Mouse (Mus musculus): ENCODE measurements around the gene Rpl12. TPM values are rescaled to one million over a fixed set of nuclear protein-coding genes. Genes with fewer than 3 reads are reported as not detected.

Gene Rpl12
- 78.7 and 85.4 TPM in 2 replicates for polyA plus RNA-seq (2015; fragmentation: Nextera tagmentation; extraction: Ambion mirVana)

DNA sequence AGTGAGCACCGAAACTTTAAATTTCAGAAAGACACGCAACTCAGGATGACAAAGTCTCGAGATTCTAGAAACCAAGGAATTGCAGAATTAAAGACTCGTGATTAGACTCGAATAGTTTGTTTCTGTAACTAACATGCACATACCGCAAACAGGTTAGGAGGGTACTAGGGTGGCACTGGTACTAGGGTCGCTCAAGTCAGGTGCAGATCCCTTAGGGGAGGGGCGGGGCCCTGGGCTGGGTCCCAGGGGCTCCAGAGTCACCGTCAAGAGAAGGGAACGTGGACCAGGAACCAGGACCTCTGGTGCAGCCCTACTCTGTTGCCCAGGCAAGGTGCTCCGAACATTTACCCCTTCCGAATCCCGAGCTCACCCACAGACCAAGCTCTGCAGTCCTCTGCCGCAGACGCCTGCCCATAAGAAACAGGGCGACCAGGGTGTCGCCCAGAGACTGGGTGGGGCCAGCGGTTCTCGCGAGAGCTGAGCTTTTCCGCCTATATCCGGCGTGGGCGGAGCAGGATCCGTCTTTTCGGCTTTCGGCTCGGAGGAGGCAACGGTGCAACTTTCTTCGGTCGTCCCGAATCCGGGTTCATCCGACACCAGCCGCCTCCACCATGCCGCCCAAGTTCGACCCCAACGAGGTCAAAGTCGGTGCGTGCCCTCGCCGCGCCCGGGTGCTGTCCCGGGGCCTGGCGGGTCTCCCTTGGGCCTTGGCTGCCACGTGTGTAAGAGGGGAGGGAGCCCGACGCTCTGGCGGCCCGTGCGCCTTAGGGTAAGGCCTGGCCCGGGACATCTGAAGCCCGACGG, at the start of gene Rpl12, which contains the start of gene Lrsam1:
Rpl12 (plus strand) TSS at position 368 of the 804 bp plus-strand sequence.
Lrsam1 (minus strand) TSS at position 423 of the 804 bp plus-strand sequence.
- ATAC-seq, result peak; percentile 95
- peaks cover 19% of the 10 kb centered on the region for H3K4me1 ChIP-seq (ENCODE audit: control insufficient read depth, insufficient read depth, low read depth, low read length)
- H3K9me3 ChIP-seq (ENCODE audit: control insufficient read depth, low read length), result no peaks in the 10 kb centered on the region
- peak within 1 kb of the TSS; percentile 75 for H3K27ac ChIP-seq (ENCODE audit: low read depth, low read length)
- H3K4me2 ChIP-seq (ENCODE audit: low read length), result peak within 1 kb of the TSS; percentile 78
- H3K27me3 ChIP-seq (replicated peaks; ENCODE audit: control insufficient read depth, insufficient read depth, low read length), result no peaks in the 10 kb centered on the region
- H3K9ac ChIP-seq (ENCODE audit: low read depth, low read length), result peak within 1 kb of the TSS; percentile 88
- H3K4me3 ChIP-seq (ENCODE audit: low read length), result peak within 1 kb of the TSS; percentile 76
- H3K36me3 ChIP-seq (ENCODE audit: control insufficient read depth, insufficient read depth, low read length), result peaks cover 12% of the 10 kb centered on the region; the same call in 1 of the 2 replicates
- WGBS, result 3% methylated on average over 54 of the region's 55 CpGs

DNA sequence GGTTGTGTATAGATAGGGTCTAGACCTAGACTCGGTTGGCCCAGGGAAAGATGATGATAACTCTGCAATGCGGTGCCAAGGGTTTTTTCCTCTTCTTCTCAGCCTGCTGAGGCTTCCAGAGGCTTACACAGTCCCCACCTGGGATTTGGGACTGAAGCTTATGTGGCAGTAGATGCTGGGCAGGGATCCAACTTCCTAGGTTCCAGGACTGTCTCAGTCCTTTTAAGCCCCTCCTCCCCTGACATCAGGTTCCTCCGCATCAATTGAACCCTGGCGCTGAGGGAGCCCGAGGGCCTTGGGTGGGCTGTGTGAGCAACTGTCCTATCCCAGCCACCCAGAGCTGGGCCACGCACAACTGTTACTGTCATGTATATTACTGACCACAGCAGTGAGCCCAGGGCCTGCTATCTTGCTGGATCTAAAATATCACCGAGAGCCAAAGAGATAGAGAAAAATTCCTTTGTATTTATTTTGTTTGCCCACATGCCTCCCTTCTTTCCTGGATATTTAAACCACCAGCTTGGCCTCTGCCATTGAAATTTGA, 49.6 kb upstream of the Rpl12 start:
- no peak overlapping the region for H3K4me2 ChIP-seq (ENCODE audit: low read length)
- H3K27ac ChIP-seq (ENCODE audit: low read depth, low read length), result no peak overlapping the region
- no peaks in the 10 kb centered on the region for H3K9me3 ChIP-seq (ENCODE audit: control insufficient read depth, low read length)
- 66% methylated on average over 7 of the region's 7 CpGs for WGBS
- no peak overlapping the region for H3K9ac ChIP-seq (ENCODE audit: low read depth, low read length)
- H3K4me3 ChIP-seq (ENCODE audit: low read length), result no peak overlapping the region
- H3K36me3 ChIP-seq (ENCODE audit: control insufficient read depth, insufficient read depth, low read length), result peaks cover 13% of the 10 kb centered on the region
- ATAC-seq, result no peak
- H3K4me1 ChIP-seq (ENCODE audit: control insufficient read depth, insufficient read depth, low read depth, low read length), result peaks cover 25% of the 10 kb centered on the region
- no peaks in the 10 kb centered on the region for H3K27me3 ChIP-seq (replicated peaks; ENCODE audit: control insufficient read depth, insufficient read depth, low read length)

GRCm38 (mm10) chr2:32912210-32912804, 49.1 kb upstream of the Rpl12 start:
- no peak overlapping the region for H3K27ac ChIP-seq (ENCODE audit: low read depth, low read length)
- peaks cover 19% of the 10 kb centered on the region for H3K4me1 ChIP-seq (ENCODE audit: control insufficient read depth, insufficient read depth, low read depth, low read length)
- peaks cover 13% of the 10 kb centered on the region for H3K36me3 ChIP-seq (ENCODE audit: control insufficient read depth, insufficient read depth, low read length)
- H3K4me2 ChIP-seq (ENCODE audit: low read length), result no peak overlapping the region
- no peak overlapping the region for H3K4me3 ChIP-seq (ENCODE audit: low read length)
- 30% methylated on average over 19 of the region's 19 CpGs for WGBS
- no peaks in the 10 kb centered on the region for H3K27me3 ChIP-seq (replicated peaks; ENCODE audit: control insufficient read depth, insufficient read depth, low read length)
- no peak for ATAC-seq
- no peak overlapping the region for H3K9ac ChIP-seq (ENCODE audit: low read depth, low read length)
- no peaks in the 10 kb centered on the region for H3K9me3 ChIP-seq (ENCODE audit: control insufficient read depth, low read length)

DNA sequence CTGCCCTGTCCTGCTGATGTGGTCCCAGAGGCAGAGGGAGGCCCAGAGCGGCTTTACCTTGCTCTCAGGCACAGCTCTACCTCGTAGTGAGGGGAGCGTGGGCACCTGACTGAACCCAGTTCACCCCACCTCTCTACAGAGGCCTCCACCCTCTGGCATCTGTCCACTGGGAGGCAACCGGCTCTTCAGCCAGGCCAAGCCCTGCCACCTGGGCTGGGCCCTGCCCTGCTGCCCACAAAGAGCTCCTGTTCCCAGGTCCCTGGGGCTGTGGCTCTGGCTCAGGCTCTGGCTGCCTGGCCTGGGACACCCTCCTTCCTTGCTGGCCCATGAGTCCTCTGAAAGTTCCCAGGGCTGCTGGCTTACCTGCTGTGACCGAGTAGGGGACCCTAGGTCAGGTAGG, 47.0 kb upstream of the Rpl12 start:
- Histone ChIP-seq H3K27me3 (replicated peaks; ENCODE audit: control insufficient read depth, insufficient read depth, low read length) (no peaks in the 10 kb centered on the region), H3K4me3 (ENCODE audit: low read length) (no peak overlapping the region), H3K9me3 (ENCODE audit: control insufficient read depth, low read length) (no peaks in the 10 kb centered on the region), H3K9ac (ENCODE audit: low read depth, low read length) (no peak overlapping the region; the same call in 1 of the 2 replicates), H3K4me1 (ENCODE audit: control insufficient read depth, insufficient read depth, low read depth, low read length) (no peaks in the 10 kb centered on the region; the same call in 1 of the 2 replicates), H3K36me3 (ENCODE audit: control insufficient read depth, insufficient read depth, low read length) (peaks cover 16% of the 10 kb centered on the region), H3K4me2 (ENCODE audit: low read length) (no peak overlapping the region), H3K27ac (ENCODE audit: low read depth, low read length) (peak overlapping the region; percentile 47)
- ATAC-seq, result 0 out of 2 replicates have a peak, but pooled peaks have one; percentile 5
- WGBS, result 81% methylated on average over 5 of the region's 5 CpGs

DNA sequence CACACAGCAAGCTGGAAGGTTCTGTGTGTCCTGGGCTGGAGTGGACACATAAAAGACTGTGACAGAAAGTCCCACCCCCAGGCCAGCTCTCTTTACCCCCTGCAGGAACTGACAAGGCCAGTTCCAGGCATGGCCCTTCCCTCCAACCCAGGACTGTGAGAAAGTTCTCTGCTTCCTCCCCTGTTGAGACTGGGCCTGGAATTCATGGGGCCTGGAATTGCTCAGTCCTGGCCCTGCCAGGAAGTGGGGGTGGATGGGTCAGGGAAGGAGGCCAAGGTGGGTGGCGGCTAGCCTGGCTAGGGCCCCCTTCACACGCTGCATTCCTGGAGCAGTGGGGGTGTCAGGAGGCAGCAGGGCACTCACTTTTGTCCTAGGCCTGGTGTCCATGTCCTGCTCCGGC, 46.5 kb upstream of the Rpl12 start:
- 33% methylated on average over 3 of the region's 3 CpGs for WGBS
- H3K9me3 ChIP-seq (ENCODE audit: control insufficient read depth, low read length), result no peaks in the 10 kb centered on the region
- peak overlapping the region; percentile 47 for H3K27ac ChIP-seq (ENCODE audit: low read depth, low read length)
- H3K4me2 ChIP-seq (ENCODE audit: low read length), result no peak overlapping the region
- H3K27me3 ChIP-seq (replicated peaks; ENCODE audit: control insufficient read depth, insufficient read depth, low read length), result no peaks in the 10 kb centered on the region
- ATAC-seq, result peak; percentile 87
- peaks cover 21% of the 10 kb centered on the region for H3K36me3 ChIP-seq (ENCODE audit: control insufficient read depth, insufficient read depth, low read length)
- H3K9ac ChIP-seq (ENCODE audit: low read depth, low read length), result no peak overlapping the region
- H3K4me3 ChIP-seq (ENCODE audit: low read length), result no peak overlapping the region
- H3K4me1 ChIP-seq (ENCODE audit: control insufficient read depth, insufficient read depth, low read depth, low read length), result no peaks in the 10 kb centered on the region; the same call in 1 of the 2 replicates

DNA sequence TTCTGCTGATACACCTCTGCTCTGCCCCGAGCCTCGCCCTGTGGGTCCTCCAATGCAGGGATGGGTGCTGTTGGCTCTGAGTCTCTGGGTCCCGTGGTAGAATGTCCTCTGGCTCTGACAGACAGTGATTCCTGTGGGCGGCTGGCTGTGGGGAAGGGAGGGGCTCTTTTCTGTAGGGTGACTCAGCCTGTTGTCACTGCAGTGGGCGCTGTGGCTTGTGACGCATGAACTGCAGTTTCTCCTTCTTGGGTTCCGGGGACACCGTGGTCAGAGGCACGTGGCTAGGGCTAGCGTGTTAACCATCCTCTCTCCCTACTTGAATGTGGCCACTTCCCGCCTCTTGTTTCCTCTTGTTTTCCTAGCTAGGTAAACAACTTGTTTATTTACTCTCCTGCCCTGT, 43.8 kb upstream of the Rpl12 start:
- Histone ChIP-seq H3K9ac (ENCODE audit: low read depth, low read length) (no peak overlapping the region), H3K4me1 (ENCODE audit: control insufficient read depth, insufficient read depth, low read depth, low read length) (no peaks in the 10 kb centered on the region; the same call in 1 of the 2 replicates), H3K27me3 (replicated peaks; ENCODE audit: control insufficient read depth, insufficient read depth, low read length) (no peaks in the 10 kb centered on the region), H3K36me3 (ENCODE audit: control insufficient read depth, insufficient read depth, low read length) (peaks cover 30% of the 10 kb centered on the region), H3K4me3 (ENCODE audit: low read length) (no peak overlapping the region), H3K27ac (ENCODE audit: low read depth, low read length) (no peak overlapping the region), H3K9me3 (ENCODE audit: control insufficient read depth, low read length) (no peaks in the 10 kb centered on the region), H3K4me2 (ENCODE audit: low read length) (no peak overlapping the region)
- ATAC-seq, result no peak
- WGBS, result 80% methylated on average over 11 of the region's 11 CpGs

- Histone ChIP-seq H3K27ac (ENCODE audit: low read depth, low read length) (no peak overlapping the region), H3K4me1 (ENCODE audit: control insufficient read depth, insufficient read depth, low read depth, low read length) (no peaks in the 10 kb centered on the region; the same call in 1 of the 2 replicates), H3K27me3 (replicated peaks; ENCODE audit: control insufficient read depth, insufficient read depth, low read length) (no peaks in the 10 kb centered on the region), H3K36me3 (ENCODE audit: control insufficient read depth, insufficient read depth, low read length) (peaks cover 32% of the 10 kb centered on the region), H3K4me2 (ENCODE audit: low read length) (no peak overlapping the region), H3K9ac (ENCODE audit: low read depth, low read length) (no peak overlapping the region), H3K4me3 (ENCODE audit: low read length) (no peak overlapping the region), H3K9me3 (ENCODE audit: control insufficient read depth, low read length) (no peaks in the 10 kb centered on the region)
- 82% methylated on average over 9 of the region's 9 CpGs for WGBS
- ATAC-seq, result no peak
Observed at GRCm38 (mm10) chr2:32918391-32918790, 43.0 kb upstream of the Rpl12 start.

GRCm38 (mm10) chr2:32921235-32921634, 40.1 kb upstream of the Rpl12 start:
- H3K4me2 ChIP-seq (ENCODE audit: low read length), result no peak overlapping the region
- H3K9ac ChIP-seq (ENCODE audit: low read depth, low read length), result no peak overlapping the region
- no peaks in the 10 kb centered on the region for H3K4me1 ChIP-seq (ENCODE audit: control insufficient read depth, insufficient read depth, low read depth, low read length)
- no peaks in the 10 kb centered on the region for H3K27me3 ChIP-seq (replicated peaks; ENCODE audit: control insufficient read depth, insufficient read depth, low read length)
- WGBS, result 80% methylated on average over 7 of the region's 7 CpGs
- peaks cover 42% of the 10 kb centered on the region for H3K36me3 ChIP-seq (ENCODE audit: control insufficient read depth, insufficient read depth, low read length)
- no peak overlapping the region for H3K27ac ChIP-seq (ENCODE audit: low read depth, low read length)
- H3K4me3 ChIP-seq (ENCODE audit: low read length), result no peak overlapping the region
- ATAC-seq, result no peak
- no peaks in the 10 kb centered on the region for H3K9me3 ChIP-seq (ENCODE audit: control insufficient read depth, low read length)

DNA sequence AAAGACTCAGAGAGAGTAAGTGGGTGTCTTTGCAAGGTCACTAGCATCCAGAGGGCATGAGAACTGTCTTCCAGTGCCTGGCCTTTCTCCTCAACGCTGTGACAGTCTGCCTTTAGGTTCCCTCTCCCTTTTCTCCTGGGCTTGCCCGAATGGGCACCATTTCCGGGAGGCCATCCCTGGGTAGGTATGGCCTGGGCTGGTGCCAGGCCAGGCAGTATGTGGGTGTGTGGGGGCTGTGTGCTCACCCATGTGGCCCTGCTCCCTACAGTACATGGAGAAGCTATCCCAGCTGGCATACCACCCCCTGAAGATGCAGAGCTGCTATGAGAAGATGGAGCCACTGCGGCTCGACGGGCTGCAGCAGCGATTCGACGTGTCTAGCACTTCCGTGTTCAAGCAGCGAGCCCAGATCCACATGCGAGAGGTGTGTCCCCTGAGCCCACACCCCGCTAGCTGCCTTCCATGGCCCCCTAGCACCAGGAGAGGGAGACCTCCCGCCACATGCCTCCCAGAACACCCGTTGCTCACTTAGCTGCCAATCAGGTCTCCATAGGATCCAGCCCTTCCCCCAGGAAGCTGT, 39.5 kb upstream of the Rpl12 start:
- H3K4me2 ChIP-seq (ENCODE audit: low read length), result no peak overlapping the region
- WGBS, result 91% methylated on average over 15 of the region's 15 CpGs
- no peaks in the 10 kb centered on the region for H3K27me3 ChIP-seq (replicated peaks; ENCODE audit: control insufficient read depth, insufficient read depth, low read length)
- no peak overlapping the region for H3K4me3 ChIP-seq (ENCODE audit: low read length)
- no peak overlapping the region for H3K9ac ChIP-seq (ENCODE audit: low read depth, low read length)
- H3K36me3 ChIP-seq (ENCODE audit: control insufficient read depth, insufficient read depth, low read length), result peaks cover 42% of the 10 kb centered on the region
- no peak for ATAC-seq
- no peaks in the 10 kb centered on the region for H3K9me3 ChIP-seq (ENCODE audit: control insufficient read depth, low read length)
- H3K27ac ChIP-seq (ENCODE audit: low read depth, low read length), result no peak overlapping the region
- no peaks in the 10 kb centered on the region for H3K4me1 ChIP-seq (ENCODE audit: control insufficient read depth, insufficient read depth, low read depth, low read length)

Measured in hindbrain, embryonic 16.5 days (tissue).